Mouse (Mus musculus): ENCODE results near the gene Lamc3.

DNA sequence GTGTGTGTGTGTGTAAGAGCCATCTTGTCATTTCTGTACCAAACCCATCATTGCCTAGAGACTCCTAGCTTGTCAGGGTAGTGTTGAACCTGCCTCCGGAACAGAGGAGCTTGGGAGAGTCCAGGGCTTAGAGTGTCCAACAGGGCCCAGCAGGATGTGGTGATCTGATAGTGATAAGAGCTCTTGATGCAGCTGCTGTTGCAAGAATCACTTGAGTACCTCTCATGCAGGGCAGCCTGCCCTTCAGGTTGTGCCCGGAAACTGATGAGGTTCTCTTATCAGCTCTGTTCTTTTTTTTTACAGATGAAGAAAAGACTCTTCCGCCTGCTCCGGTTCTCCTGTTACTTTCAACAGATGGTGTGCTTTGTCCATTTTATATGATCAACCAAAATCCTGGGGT is 103.9 kb downstream of the Lamc3 start:
- TF ChIP-seq EP300 (IDR thresholded peaks at IDR 0.05; ENCODE audit: insufficient read depth, low read depth, low read length) (no peak), POLR2A (IDR thresholded peaks at IDR 0.05; ENCODE audit: insufficient read depth, low read depth, low read length) (no peak), CTCF (IDR thresholded peaks at IDR 0.05) (no peak)

All from heart, adult 2 months (tissue).